Mouse (Mus musculus) stomach, embryonic 14.5 days (tissue): Measurements from ENCODE around the gene Slc12a5. TPM values are rescaled to one million over a fixed set of nuclear protein-coding genes. Genes with fewer than 3 reads are reported as not detected.
A peak's percentile ranks its signal among the peaks of the same experiment; 100 is the strongest.

ENCODE experiments used
- ATAC-seq: fragments of 200-750 bp; cut with Nextera tagmentation; 2 replicates; pipeline ENCODE4 v1.8.0; 2017; ENCODE audit warnings: low read depth, moderate TSS enrichment; ENCODE audit not compliant: insufficient number of reproducible peaks, insufficient read depth, low FRiP score
- H3K27ac ChIP-seq: fragments of 300-500 bp; sonication (generic); 2 replicates; pipeline ENCODE4 v1.5.1; 2014; ENCODE audit warnings: mild to moderate bottlenecking, low read length, moderate library complexity, mixed read lengths
- H3K27me3 ChIP-seq: fragments of 300-500 bp; sonication (generic); 2 replicates; pipeline ENCODE4 v1.6.1; 2014; ENCODE audit warnings: low read length, control low read depth, mixed read lengths; ENCODE audit not compliant: control insufficient read depth, insufficient read depth
- H3K36me3 ChIP-seq: fragments of 300-500 bp; sonication (generic); 2 replicates; pipeline ENCODE4 v1.6.1; 2014; ENCODE audit warnings: mild to moderate bottlenecking, control low read depth, low read length, moderate library complexity, mixed read lengths; ENCODE audit not compliant: control insufficient read depth, insufficient read depth
- H3K4me1 ChIP-seq: fragments of 300-500 bp; sonication (generic); 2 replicates; pipeline ENCODE4 v1.6.1; 2014; ENCODE audit warnings: low read length, control low read depth, mixed read lengths; ENCODE audit not compliant: control insufficient read depth, insufficient read depth
- H3K4me2 ChIP-seq: fragments of 300-500 bp; sonication (generic); replicated peaks from 2 replicates; pipeline ENCODE4 v1.6.1; 2014; ENCODE audit warnings: low read depth, low read length, control low read depth
- H3K4me3 ChIP-seq: fragments of 300-500 bp; sonication (generic); 2 replicates; pipeline ENCODE4 v1.5.1; 2014; ENCODE audit warnings: low read depth, low read length, control low read depth
- H3K9ac ChIP-seq: fragments of 300-500 bp; sonication (generic); replicated peaks from 2 replicates; pipeline ENCODE4 v1.6.1; 2014; ENCODE audit warnings: low read depth, mild to moderate bottlenecking, control low read depth, low read length, moderate library complexity, mixed read lengths
- H3K9me3 ChIP-seq: fragments of 300-500 bp; sonication (generic); 2 replicates; pipeline ENCODE4 v1.6.1; 2016; ENCODE audit warnings: low read depth, low read length, control low read depth; ENCODE audit not compliant: control insufficient read depth
- WGBS: fragments of 180-500 bp; shearing (Covaris S2); extraction: QIAGEN DNeasy Blood & Tissue Kit; methylation state at CpG from one replicate; pipeline ENCODE4 v1.1.7; 2014; 5-methylcytosine and 5-hydroxymethylcytosine counted together
- polyA plus RNA-seq: library from polyadenylated mRNA; unstranded; fragments of >200 nt; fragmentation: Nextera tagmentation; extraction: Ambion mirVana; gene quantifications from 2 replicates; pipeline ENCODE4 v1.2.1, GENCODE M21; 2014

The Slc12a5 gene
- polyA plus RNA-seq, 1 experiment from 2014 or later, result 2.1 TPM

DNA sequence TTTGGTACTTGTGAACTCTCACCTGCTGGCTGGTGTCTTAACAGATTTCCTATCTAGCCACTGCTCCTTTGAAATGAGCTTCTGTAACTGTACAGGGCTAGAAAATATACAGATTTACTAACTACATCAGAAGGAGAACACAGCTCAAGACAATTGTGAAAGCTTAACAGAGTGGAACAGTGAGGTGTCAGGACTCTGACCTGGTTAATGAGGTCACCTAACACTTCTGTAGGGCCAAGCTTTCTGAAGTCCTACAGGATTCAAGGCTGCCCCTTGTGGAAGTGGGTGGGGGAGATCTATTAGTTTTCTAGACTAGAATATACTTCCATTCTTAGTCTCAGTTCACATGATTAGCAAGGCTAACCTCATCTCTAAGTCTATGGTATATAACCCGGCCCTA lies 47.4 kb downstream of the Slc12a5 start:
- ATAC-seq, result no peak
- Histone ChIP-seq H3K4me2 (no peak overlapping the region), H3K36me3 (peaks cover 96% of the 10 kb centered on the region), H3K27me3 (no peaks in the 10 kb centered on the region), H3K27ac (no peak overlapping the region), H3K4me1 (no peaks in the 10 kb centered on the region), H3K4me3 (no peak overlapping the region), H3K9me3 (no peaks in the 10 kb centered on the region), H3K9ac (no peak overlapping the region)
- 100% methylated on average over 1 of the region's 1 CpGs for whole genome bisulfite sequencing

DNA sequence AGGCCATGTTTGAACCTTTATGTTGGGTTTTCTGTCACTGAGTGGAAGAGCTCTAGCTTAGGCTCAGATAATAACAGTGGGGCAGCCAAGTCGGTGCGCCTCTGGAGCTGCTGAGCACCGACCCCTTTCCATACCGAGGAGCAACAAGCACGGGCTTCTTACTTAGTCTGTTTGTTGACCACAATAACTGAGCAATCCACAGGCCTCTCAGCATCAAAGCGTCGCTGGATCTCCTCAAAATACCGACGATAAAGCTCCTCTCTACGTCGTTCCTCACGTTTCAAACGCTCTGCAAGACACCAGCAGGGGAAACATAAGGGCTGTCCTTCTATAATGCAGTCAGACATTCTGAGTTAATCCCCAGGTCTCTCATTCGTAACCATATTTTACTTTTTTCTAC lies 48.6 kb downstream of the Slc12a5 start:
- Histone ChIP-seq H3K9ac (no peak overlapping the region), H3K4me1 (no peaks in the 10 kb centered on the region), H3K36me3 (peaks cover 84% of the 10 kb centered on the region), H3K4me3 (no peak overlapping the region), H3K4me2 (no peak overlapping the region), H3K27ac (no peak overlapping the region), H3K9me3 (no peaks in the 10 kb centered on the region), H3K27me3 (no peaks in the 10 kb centered on the region)
- 94% methylated on average over 14 of the region's 14 CpGs for WGBS
- no peak for ATAC-seq

DNA sequence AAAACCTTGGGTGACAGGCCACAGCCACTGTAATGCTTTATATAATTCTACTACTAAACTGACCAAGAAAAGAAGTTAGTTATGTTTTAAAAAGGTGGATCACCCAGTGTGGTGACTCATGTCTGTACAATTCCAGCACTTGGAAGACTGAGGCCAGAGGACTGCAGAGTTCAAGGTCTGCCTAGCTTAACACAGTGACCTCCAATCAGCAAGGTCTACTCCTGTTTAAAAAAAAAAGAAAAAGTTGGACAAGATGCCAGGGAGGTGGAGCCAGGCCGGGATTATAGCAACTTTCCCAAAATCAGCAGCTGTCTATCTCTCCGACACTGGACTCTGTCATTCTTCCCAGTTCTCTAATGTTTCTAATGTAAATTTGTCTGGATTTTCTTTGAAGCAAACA lies 49.0 kb downstream of the Slc12a5 start:
- Histone ChIP-seq H3K4me2 (no peak overlapping the region), H3K9me3 (no peaks in the 10 kb centered on the region), H3K9ac (no peak overlapping the region), H3K4me1 (no peaks in the 10 kb centered on the region), H3K27me3 (no peaks in the 10 kb centered on the region), H3K27ac (no peak overlapping the region), H3K4me3 (no peak overlapping the region), H3K36me3 (peaks cover 80% of the 10 kb centered on the region)
- WGBS, result 79% methylated on average over 2 of the region's 2 CpGs
- ATAC-seq, result no peak

DNA sequence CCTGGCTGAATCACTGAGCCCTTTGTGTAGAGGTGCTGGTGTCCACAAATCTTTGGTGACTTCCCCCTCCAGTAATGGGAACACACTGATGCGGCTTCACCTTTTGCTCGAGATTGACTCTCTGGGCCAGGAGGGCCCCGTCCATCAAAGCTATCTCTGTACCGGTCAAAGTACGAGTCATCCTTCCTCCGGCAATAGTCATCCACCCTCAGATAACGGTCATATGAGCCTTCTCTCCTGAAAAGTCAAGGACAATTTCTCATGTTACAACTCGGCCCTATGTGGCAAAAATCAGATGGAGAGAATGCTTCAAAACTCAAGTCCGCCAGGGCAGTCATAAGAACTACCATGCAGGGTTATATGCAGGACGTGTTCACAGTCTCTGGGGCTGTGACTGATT lies 49.7 kb downstream of the Slc12a5 start:
- no peak overlapping the region for H3K4me2 ChIP-seq
- H3K4me3 ChIP-seq, result no peak overlapping the region
- 82% methylated on average over 10 of the region's 10 CpGs for WGBS
- peaks cover 72% of the 10 kb centered on the region for H3K36me3 ChIP-seq
- ATAC-seq, result no peak
- H3K9ac ChIP-seq, result no peak overlapping the region
- no peaks in the 10 kb centered on the region for H3K27me3 ChIP-seq
- H3K27ac ChIP-seq, result no peak overlapping the region
- no peaks in the 10 kb centered on the region for H3K4me1 ChIP-seq
- H3K9me3 ChIP-seq, result no peaks in the 10 kb centered on the region

DNA sequence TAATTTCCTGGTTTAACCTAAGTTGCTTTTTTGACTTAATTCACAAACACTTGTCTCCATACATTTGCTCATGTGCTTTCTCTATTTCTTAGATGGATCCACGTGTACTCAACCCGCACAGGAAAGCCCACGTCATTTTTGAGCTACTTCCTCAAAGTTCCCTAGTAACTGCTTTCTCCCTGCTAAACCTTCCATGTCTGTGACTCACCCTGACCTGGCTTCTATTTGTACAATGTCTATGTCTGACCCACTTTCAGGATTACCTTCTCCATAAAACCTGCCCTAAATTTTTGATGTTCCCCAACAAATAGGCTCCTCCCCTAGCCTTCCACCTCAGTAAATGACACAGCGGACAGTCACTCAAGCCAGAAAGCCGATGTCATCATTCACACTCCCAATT lies 54.3 kb downstream of the Slc12a5 start:
- Histone ChIP-seq H3K4me2 (no peak overlapping the region), H3K36me3 (peaks cover 44% of the 10 kb centered on the region)
- WGBS, result 88% methylated on average over 5 of the region's 5 CpGs

DNA sequence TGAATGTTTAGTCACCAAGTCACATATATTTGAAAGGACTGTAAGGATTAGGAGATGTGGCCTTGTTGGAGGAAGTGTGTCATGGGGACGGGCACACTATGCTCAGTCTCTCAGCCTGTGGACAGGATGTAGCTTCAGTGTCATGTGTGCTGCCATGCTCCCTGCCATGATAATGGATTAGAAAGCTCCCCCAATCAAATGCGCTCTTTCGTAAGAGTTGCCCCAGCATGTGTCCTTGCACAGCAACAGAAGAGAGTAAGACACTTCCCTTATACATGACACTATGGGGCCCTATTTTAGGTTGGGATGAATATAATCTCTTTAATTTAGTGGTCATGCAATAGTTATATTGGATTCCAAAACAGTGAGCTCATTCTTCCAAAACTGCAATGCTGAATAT lies 59.9 kb downstream of the Slc12a5 start:
- no peak overlapping the region for H3K9ac ChIP-seq
- H3K27ac ChIP-seq, result no peak overlapping the region
- no peaks in the 10 kb centered on the region for H3K9me3 ChIP-seq
- no peak overlapping the region for H3K4me3 ChIP-seq
- peaks cover 36% of the 10 kb centered on the region for H3K36me3 ChIP-seq
- no peaks in the 10 kb centered on the region for H3K4me1 ChIP-seq
- no peaks in the 10 kb centered on the region for H3K27me3 ChIP-seq
- 85% methylated on average over 3 of the region's 3 CpGs for WGBS
- no peak overlapping the region for H3K4me2 ChIP-seq
- no peak for ATAC-seq

More for the DNA sequence above, 54.3 kb downstream of the Slc12a5 start:
- H3K9ac ChIP-seq, result no peak overlapping the region
- no peak for ATAC-seq
- H3K4me1 ChIP-seq, result no peaks in the 10 kb centered on the region
- no peaks in the 10 kb centered on the region for H3K9me3 ChIP-seq
- no peak overlapping the region for H3K4me3 ChIP-seq
- no peak overlapping the region for H3K27ac ChIP-seq
- no peaks in the 10 kb centered on the region for H3K27me3 ChIP-seq

DNA sequence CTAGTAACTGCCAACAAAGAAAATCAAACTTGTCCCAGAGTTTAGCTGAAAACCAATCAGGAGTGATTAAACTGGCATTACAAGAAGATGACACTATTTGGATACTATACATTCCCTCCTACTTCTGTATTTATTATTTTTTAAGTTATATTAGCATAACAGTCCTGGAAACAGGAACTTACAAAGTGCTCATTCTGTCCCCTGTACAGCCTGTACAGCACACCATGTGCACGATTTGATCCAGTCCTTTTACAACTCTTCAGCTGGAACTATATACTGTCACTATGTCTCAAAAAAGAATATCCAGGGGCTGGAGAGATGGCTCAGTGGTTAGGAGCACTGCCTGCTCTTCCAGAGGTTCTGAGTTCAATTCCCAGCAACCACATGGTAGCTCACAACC lies 66.6 kb downstream of the Slc12a5 start:
- Histone ChIP-seq H3K36me3 (peaks cover 9% of the 10 kb centered on the region), H3K4me1 (peaks cover 2% of the 10 kb centered on the region; the same call in 1 of the 2 replicates), H3K4me3 (no peak overlapping the region), H3K27me3 (no peaks in the 10 kb centered on the region), H3K27ac (no peak overlapping the region), H3K9ac (no peak overlapping the region), H3K4me2 (no peak overlapping the region), H3K9me3 (no peaks in the 10 kb centered on the region)
- 78% methylated on average over 1 of the region's 1 CpGs for WGBS
- no peak for ATAC-seq

DNA sequence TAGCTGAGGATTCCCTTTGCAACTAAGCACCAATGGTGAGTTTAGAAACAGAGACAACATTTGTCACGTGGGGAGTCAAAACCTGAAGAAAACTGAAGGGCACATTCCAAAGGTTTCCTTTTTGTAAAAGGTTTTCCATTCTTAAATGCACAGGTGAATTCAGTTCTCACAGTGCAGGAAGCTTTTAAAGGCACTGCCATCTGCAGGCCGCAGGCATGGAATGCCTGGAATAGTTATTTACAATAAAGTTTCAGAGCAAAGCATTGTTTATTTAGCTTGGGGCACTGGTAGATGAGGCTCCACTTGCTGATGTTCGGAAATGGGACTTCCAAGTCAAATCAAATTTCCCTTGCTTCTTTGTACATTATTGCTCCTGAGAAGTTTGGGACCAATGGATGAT lies 71.9 kb downstream of the Slc12a5 start:
- Histone ChIP-seq H3K4me3 (no peak overlapping the region), H3K36me3 (no peaks in the 10 kb centered on the region), H3K4me1 (peaks cover 16% of the 10 kb centered on the region), H3K9ac (no peak overlapping the region), H3K27ac (no peak overlapping the region), H3K9me3 (no peaks in the 10 kb centered on the region), H3K27me3 (no peaks in the 10 kb centered on the region), H3K4me2 (peak overlapping the region; percentile 68; the same call in 1 of the 2 replicates)
- WGBS, result 30% methylated on average over 3 of the region's 3 CpGs
- ATAC-seq, result no peak

DNA sequence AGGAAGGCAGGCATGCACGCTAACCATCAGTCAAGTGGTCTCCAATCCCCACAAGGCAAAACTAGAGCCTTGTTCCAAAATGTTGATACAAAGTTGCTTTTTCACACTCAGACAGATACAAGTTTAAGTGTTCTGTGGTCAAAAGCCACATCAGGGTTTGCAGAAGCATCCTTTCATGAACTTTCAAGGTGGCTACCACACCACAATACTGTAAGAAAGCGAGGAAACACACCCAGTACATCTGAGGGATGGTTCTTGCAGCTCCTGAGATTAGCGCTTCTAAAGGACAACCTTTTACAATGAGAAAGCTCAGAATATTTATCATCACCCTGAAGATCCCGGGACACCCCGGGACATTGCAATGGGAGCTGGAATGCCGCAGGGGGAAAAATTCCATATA lies 72.7 kb downstream of the Slc12a5 start:
- H3K27ac ChIP-seq, result no peak overlapping the region

More for the DNA sequence above, 72.7 kb downstream of the Slc12a5 start:
- Histone ChIP-seq H3K4me3 (peak overlapping the region; percentile 94), H3K36me3 (no peaks in the 10 kb centered on the region), H3K4me2 (peak overlapping the region; percentile 68), H3K27me3 (no peaks in the 10 kb centered on the region), H3K9ac (peak overlapping the region; percentile 90), H3K9me3 (no peaks in the 10 kb centered on the region), H3K4me1 (peaks cover 16% of the 10 kb centered on the region)
- 25% methylated on average over 6 of the region's 6 CpGs for WGBS
- ATAC-seq, result no peak
